Mouse (Mus musculus): ENCODE measurements around the gene Hsh2d. TPM values are rescaled to one million over a fixed set of nuclear protein-coding genes. Genes with fewer than 3 reads are reported as not detected.

The Hsh2d gene
- polyA plus RNA-seq, 1 experiment from 2014 or later, result 0.30 TPM

Other genes with a start within 250 kb of the Hsh2d start
- gene Zfp961, start 238.6 kb upstream of the Hsh2d start, polyA plus RNA-seq (2015; fragmentation: Nextera tagmentation; extraction: Ambion mirVana), result 6.1 and 6.8 TPM in 2 replicates
- gene Cyp4f18, start 180.0 kb upstream of the Hsh2d start, polyA plus RNA-seq (2015; fragmentation: Nextera tagmentation; extraction: Ambion mirVana), result 3.6 and 4.0 TPM in 2 replicates
- gene Olfr372, start 148.4 kb upstream of the Hsh2d start, polyA plus RNA-seq (2015; fragmentation: Nextera tagmentation; extraction: Ambion mirVana), result not detected in 2 replicates
- not detected in 2 replicates for gene Olfr373, start 106.5 kb upstream of the Hsh2d start, polyA plus RNA-seq (2015; fragmentation: Nextera tagmentation; extraction: Ambion mirVana)
- not detected in 2 replicates for gene Olfr374, start 82.6 kb upstream of the Hsh2d start, polyA plus RNA-seq (2015; fragmentation: Nextera tagmentation; extraction: Ambion mirVana)
- gene Tpm4, start 54.7 kb upstream of the Hsh2d start, polyA plus RNA-seq (2015; fragmentation: Nextera tagmentation; extraction: Ambion mirVana), result 77.7 and 84.6 TPM in 2 replicates
- 68.0 and 71.6 TPM in 2 replicates for gene Rab8a, start 28.4 kb upstream of the Hsh2d start, polyA plus RNA-seq (2015; fragmentation: Nextera tagmentation; extraction: Ambion mirVana)
- not detected in 2 replicates for gene Cib3, start 23.2 kb downstream of the Hsh2d start, polyA plus RNA-seq (2015; fragmentation: Nextera tagmentation; extraction: Ambion mirVana)
- gene Gm11034, start 24.0 kb downstream of the Hsh2d start, polyA plus RNA-seq (2015; fragmentation: Nextera tagmentation; extraction: Ambion mirVana), result not detected in 2 replicates
- 32.5 and 32.9 TPM in 2 replicates for gene Fam32a, start 30.1 kb downstream of the Hsh2d start, polyA plus RNA-seq (2015; fragmentation: Nextera tagmentation; extraction: Ambion mirVana)
- 53.6 and 54.3 TPM in 2 replicates for gene Ap1m1, start 50.4 kb downstream of the Hsh2d start, polyA plus RNA-seq (2015; fragmentation: Nextera tagmentation; extraction: Ambion mirVana)
- 5.8 and 6.0 TPM in 2 replicates for gene Gm10282, start 115.6 kb downstream of the Hsh2d start, polyA plus RNA-seq (2015; fragmentation: Nextera tagmentation; extraction: Ambion mirVana)
- gene Klf2, start 129.4 kb downstream of the Hsh2d start, polyA plus RNA-seq (2015; fragmentation: Nextera tagmentation; extraction: Ambion mirVana), result 1.8 and 2.0 TPM in 2 replicates
- 19.2 and 20.0 TPM in 2 replicates for gene Eps15l1, start 231.8 kb downstream of the Hsh2d start, polyA plus RNA-seq (2015; fragmentation: Nextera tagmentation; extraction: Ambion mirVana)